Mouse (Mus musculus) gastrocnemius, postnatal 36 days (tissue): ENCODE measurements around the gene Rpl4. TPM values are rescaled to one million over a fixed set of nuclear protein-coding genes. Genes with fewer than 3 reads are reported as not detected.
"Not testable (repeated sequence)": the region's sequence is repeated elsewhere in the genome, so short reads cannot be mapped to it uniquely, and the experiment has no call there.

Experiments used
- DNase-seq, 2 experiments: peaks; one replicate each; pipeline ENCODE4 v3.0.0; 2022
- intact Hi-C: fragments of 180-260 bp; cut with DNase I; formaldehyde crosslinking; loops from one replicate; pipeline ENCODE4 v1.15.1; 2025
- total RNA-seq, 2 experiments: library from RNA; stranded (reverse); gene quantifications; 2 replicates each; pipeline ENCODE4 v1.2.3; 2021

Rpl4 gene
- total RNA-seq, 2 experiments from 2014 or later, result 436 to 550 TPM

- DNase-seq, result no peak
- intact Hi-C loops, result no loop called here
Measured at GRCm38 (mm10) chr9:64193879-64194278, 20.7 kb downstream of the Rpl4 start.

DNA sequence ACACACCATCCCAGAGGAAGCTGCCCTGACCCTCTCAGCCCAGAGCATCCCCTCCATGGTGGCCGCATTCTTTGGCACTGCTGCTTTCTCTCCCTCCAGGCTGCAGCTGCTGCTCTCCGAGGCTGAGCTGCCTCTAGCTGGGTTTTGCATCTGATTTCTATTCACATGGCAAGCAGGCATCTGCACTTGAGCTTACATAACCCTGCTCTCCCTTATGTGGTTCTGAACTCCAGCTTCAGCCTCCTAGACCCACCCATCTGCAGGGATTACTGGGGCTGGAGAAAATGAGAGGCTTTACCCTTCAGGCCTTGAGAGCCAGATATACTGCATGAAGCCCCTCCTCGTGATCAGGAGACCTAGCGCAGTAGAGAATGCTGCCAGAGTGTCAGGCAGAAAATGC, 22.4 kb downstream of the Rpl4 start:
- no peak for DNase-seq
- intact Hi-C loops, result no loop called here

GRCm38 (mm10) chr9:64197524-64197923, 24.3 kb downstream of the Rpl4 start:
- DNase-seq, result no peak
- intact Hi-C loops, result no loop called here

DNA sequence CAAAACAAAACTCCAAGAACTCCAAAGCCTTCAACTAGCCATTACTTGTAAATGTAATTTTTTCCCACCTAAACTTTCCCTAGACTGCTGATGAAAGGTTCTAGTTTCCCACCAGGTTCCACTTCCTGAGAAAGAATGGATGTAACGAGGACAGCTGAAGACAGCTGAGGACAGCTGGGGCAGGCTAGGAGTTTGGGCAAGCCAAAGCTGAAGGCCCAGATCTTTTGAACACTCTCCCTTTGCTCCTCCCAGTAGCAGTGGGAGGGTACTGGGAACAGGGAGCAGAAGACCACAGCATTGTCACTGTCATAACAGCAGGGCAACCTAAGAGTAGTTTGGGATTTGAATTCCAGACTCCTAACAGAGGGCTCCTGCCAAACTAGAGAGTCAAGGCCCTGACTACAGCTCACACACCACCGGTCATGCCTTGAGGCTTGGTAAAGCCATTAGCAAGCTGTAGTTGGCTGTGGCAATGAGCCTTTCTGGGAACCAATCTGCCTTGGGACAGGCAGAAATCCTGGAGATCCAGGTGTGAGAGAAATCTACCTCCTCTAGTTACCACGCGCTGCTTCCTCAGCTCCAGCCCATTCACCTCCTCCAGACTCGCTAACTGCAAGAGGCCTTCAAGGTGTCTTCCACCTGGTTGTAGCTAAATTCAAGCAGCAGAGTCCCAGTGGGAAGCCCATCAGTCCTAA, 25.0 kb downstream of the Rpl4 start:
- intact Hi-C loops, result no loop called here

GRCm38 (mm10) chr9:64198763-64199418, 25.7 kb downstream of the Rpl4 start:
- DNase-seq, intact Hi-C loops: not testable (repeated sequence)

More for the DNA sequence above, 25.0 kb downstream of the Rpl4 start:
- DNase-seq, result no peak

DNA sequence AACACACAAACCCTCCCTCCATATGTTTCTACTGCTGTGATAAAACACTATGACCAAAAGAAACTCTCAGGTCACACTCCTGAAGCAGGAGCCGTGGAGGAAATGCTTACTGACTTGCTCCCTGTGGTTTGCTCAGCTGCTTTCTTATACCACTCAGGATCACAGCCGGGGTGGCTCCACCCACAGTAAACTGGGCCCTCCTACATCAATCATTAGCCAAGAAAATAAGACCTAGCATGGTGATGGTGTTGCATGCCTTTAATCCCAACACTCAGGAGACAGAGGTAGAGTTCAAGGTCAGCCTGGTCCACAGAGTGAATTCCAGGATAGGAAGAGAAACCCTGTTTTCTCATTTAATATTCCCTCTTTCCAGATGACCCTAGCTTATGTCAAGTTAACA, 26.7 kb downstream of the Rpl4 start:
- DNase-seq, result no peak
- intact Hi-C loops, result no loop called here

DNA sequence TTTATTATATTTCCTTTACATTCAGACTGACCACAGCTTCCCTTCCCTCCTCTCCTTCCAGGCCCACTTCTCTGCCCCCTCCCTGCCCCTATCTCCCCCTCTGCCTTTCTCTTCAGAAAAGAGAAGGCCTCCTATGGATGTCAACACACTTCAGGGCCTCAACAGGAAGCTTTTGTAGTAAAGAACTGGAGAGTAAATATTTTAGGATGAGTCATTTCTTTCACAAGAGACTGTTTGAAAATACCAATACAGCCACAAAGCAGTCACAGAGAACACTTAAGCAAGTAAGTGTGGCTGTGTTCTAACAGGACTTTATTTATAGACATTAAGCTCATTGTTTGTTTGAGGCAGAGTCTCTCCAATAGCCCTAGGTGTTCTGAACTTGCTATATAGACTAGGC, 29.2 kb downstream of the Rpl4 start:
- intact Hi-C loops, result no loop called here
- DNase-seq, result no peak

DNA sequence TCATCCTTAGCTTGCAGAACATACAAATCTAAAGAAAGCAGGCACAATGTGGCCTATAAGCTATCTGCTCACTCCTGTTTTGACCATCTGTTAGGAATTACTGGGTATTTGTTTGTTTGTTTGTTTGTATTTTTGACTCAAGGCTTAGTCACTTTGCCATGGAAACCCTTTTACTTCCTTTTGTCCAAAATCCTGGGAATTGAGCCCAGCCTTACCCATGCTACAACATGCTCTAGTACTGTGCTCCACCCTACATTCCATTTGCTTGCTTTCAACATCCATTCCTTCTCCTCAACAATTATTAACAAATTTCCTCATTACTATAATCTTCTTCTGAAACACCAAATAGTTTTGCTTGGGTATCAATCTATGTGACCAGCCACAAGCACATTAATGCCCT, 29.7 kb downstream of the Rpl4 start:
- intact Hi-C loops, result no loop called here

GRCm38 (mm10) chr9:64207509-64208084, 34.4 kb downstream of the Rpl4 start:
- DNase-seq, result no peak
- intact Hi-C loops, result no loop called here

More for the DNA sequence above, 29.7 kb downstream of the Rpl4 start:
- no peak for DNase-seq

DNA sequence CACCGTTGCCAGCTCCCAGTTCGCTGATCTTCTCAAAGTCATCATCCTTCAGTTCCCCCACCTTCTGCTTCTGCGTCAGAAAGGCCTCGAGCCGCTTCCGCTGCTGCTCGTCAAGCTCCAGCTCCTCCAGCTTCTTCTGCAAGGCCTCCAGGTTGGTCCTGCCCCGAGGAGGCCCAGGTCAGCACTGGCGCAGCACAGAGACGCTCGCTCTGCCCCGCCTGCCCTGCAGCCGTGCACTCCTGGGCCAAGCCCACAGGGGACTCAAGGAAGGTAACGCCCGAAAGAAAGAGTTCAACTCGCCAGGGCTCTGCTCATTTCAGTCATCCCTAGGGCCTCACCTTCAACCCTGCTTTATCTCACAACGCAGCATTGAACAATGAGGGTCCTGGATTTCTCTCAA, 41.3 kb downstream of the Rpl4 start:
- intact Hi-C loops, result no loop called here
- DNase-seq, result no peak

- intact Hi-C loops, result no loop called here
- DNase-seq, result no peak
Measured at GRCm38 (mm10) chr9:64216090-64216489, 42.9 kb downstream of the Rpl4 start.

DNA sequence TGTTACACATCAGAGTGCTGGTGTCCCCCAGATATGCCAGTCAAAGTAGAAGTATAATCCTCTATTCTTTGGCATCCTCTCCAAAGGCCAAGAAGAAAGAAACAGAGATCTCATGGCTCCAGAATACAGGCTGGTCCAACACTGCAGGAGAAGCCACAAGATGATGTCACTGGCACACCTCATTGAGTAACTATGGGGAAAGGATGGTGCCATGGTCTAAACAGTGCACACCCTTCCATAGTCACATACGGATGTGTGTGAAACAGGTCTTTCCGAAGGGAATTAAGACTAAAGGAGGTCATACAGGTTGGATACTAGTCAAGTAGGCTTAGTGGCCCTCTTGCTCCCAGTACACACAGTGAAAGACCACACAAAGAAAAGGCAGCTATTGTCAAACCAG, 43.5 kb downstream of the Rpl4 start:
- no peak for DNase-seq
- intact Hi-C loops, result no loop called here

DNA sequence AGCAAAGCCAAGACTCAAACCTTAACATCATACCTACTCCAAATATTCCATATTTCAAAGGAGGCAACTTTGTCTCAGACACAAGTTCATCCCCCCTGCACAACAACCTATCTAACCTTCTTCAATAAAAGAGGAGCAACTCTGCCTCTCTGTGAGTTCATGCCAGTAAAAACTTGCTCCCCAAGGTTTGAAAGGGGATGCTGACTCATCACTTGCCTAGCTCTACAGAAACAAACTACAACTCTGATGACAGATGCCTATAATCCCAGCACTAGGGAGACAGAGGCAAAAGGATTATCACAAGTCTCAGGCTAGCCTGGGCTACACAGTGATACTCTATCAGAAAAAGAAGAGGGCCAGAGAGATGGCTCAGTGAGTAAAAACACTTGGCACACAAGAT, 44.7 kb downstream of the Rpl4 start:
- DNase-seq, result no peak
- intact Hi-C loops, result no loop called here

GRCm38 (mm10) chr9:64219305-64219704, 46.1 kb downstream of the Rpl4 start:
- intact Hi-C loops, result no loop called here
- DNase-seq, result no peak

GRCm38 (mm10) chr9:64219772-64220420, 46.7 kb downstream of the Rpl4 start:
- intact Hi-C loops, result no loop called here
- no peak for DNase-seq

DNA sequence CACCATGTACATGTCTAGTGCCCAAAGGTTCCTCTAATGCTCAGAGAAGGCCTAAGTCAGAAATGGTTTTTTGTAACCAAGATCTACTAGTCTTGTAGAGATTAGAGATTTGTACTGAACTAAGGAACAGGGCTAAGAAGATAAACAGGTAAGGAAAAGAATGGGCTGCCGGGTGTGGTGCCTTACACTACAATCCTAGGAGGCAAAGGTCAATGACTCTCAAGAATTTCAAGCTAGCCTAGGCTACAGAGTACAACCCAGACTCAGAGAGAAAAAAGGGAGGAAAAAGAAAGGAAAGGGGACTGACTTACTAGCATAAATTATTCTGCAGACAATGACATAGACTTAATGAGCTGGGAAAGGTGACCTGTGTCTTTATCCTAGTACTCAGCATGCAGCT, 47.4 kb downstream of the Rpl4 start:
- intact Hi-C loops, result no loop called here
- no peak for DNase-seq

- no peak for DNase-seq
- intact Hi-C loops, result no loop called here
Measured at GRCm38 (mm10) chr9:64221480-64221879, 48.3 kb downstream of the Rpl4 start.

DNA sequence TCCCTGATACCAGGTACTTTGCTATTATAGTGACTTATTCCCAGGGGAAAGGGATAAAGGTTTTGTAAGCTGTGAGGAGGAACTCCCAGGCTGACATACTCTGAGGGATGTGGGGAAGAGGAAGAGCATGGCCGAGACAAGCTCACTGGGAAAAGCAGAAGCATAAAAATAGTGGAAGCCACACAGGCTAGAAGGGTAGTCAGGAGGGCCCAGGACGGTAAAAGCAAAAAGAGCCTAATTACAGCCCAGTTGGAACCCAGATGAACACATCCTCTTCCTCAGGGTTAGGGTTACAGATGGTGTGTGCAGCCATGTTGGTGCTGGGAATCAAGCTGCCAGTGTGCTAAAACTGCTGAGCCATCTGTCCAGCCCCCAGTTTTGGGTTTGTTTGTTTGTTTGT, 48.9 kb downstream of the Rpl4 start:
- intact Hi-C loops, result no loop called here
- DNase-seq, result no peak

GRCm38 (mm10) chr9:64225805-64226204, 52.6 kb downstream of the Rpl4 start:
- intact Hi-C loops, result no loop called here
- DNase-seq, result no peak

- intact Hi-C loops, result no loop called here
Measured at GRCm38 (mm10) chr9:64227736-64228135, 54.6 kb downstream of the Rpl4 start.

More at GRCm38 (mm10) chr9:64227736-64228135, 54.6 kb downstream of the Rpl4 start:
- DNase-seq, result no peak
